Comparison of ENCODE assay signal across 22 mouse cellular contexts in genomic region chr3:82950639-82951038, GRCm38 (mm10). TPM values are rescaled to one million over a fixed set of nuclear protein-coding genes. Genes with fewer than 3 reads are reported as not detected.
DNase-seq lines count a peak whose midpoint lies in the region; ATAC-seq and TF ChIP-seq lines count a peak whose summit lies in the region.
"Had no signal": no experiment of that assay in that cellular context is flagged by ENCODE, and none has a peak within 500 bp of the region (broad histone marks: within the 10 kb centered on the region; RNA-seq: fewer than 3 reads in every experiment).

No protein-coding gene starts in this region.

- no peak overlapping the region for H3K9ac ChIP-seq in liver, adult 2 months (ENCODE audit: low read depth, low read length)
- H3K9ac ChIP-seq in liver, embryonic 12.5 days: no peak overlapping the region
- H3K9ac ChIP-seq in lung, embryonic 15.5 days: no peak overlapping the region
- H3K9ac ChIP-seq: embryonic facial prominence, embryonic 13.5 days; limb, embryonic 15.5 days; neural tube, embryonic 12.5 days had no signal

- no peaks in the 10 kb centered on the region for H3K36me3 ChIP-seq in liver, adult 2 months (ENCODE audit: control insufficient read depth, insufficient read depth, low read length)
- H3K36me3 ChIP-seq in liver, embryonic 12.5 days: no peaks in the 10 kb centered on the region
- no peaks in the 10 kb centered on the region for H3K36me3 ChIP-seq in lung, embryonic 15.5 days
- H3K36me3 ChIP-seq: embryonic facial prominence, embryonic 13.5 days; heart, embryonic 10.5 days; limb, embryonic 15.5 days; neural tube, embryonic 12.5 days had no signal

- no peak overlapping the region for H3K4me3 ChIP-seq in liver, adult 2 months (ENCODE audit: insufficient read depth, low read depth, low read length)
- no peak overlapping the region for H3K4me3 ChIP-seq in liver, embryonic 12.5 days
- no peak overlapping the region for H3K4me3 ChIP-seq in lung, embryonic 15.5 days
- H3K4me3 ChIP-seq: embryonic facial prominence, embryonic 13.5 days; heart, embryonic 10.5 days; limb, embryonic 15.5 days; neural tube, embryonic 12.5 days had no signal

- H3K79me2 ChIP-seq in liver, adult 2 months (ENCODE audit: control insufficient read depth, insufficient read depth, low read length): no peaks in the 10 kb centered on the region

- WGBS in liver, adult 2 months: 81% methylated on average over 7 of the region's 7 CpGs
- WGBS in liver, embryonic 12.5 days (ENCODE audit: insufficient replicate concordance): 67% methylated on average over 7 of the region's 7 CpGs
- 17% methylated on average over 7 of the region's 7 CpGs for WGBS in lung, embryonic 15.5 days

- no peaks in the 10 kb centered on the region for H3K9me3 ChIP-seq in liver, embryonic 12.5 days (replicated peaks)
- no peaks in the 10 kb centered on the region for H3K9me3 ChIP-seq in lung, embryonic 15.5 days
- H3K9me3 ChIP-seq: embryonic facial prominence, embryonic 13.5 days; heart, embryonic 10.5 days; limb, embryonic 15.5 days; neural tube, embryonic 12.5 days had no signal

- no peak for ATAC-seq in liver, embryonic 12.5 days
- peak; percentile 84; the same call in 1 of the 2 replicates for ATAC-seq in lung, embryonic 15.5 days (ENCODE audit: borderline replicate concordance, extremely low read depth, low FRiP score, low TSS enrichment)
- ATAC-seq: forebrain, embryonic 16.5 days had no signal

- H3K4me2 ChIP-seq in liver, embryonic 12.5 days: no peak overlapping the region
- H3K4me2 ChIP-seq in lung, embryonic 15.5 days: peak overlapping the region; percentile 37
- H3K4me2 ChIP-seq: embryonic facial prominence, embryonic 13.5 days; limb, embryonic 15.5 days; midbrain, embryonic 11.5 days; neural tube, embryonic 12.5 days had no signal

- no peak overlapping the region for H3K27ac ChIP-seq in liver, adult 2 months (replicated peaks; ENCODE audit: insufficient read depth, low read depth, low read length)
- no peak overlapping the region for H3K27ac ChIP-seq in liver, embryonic 12.5 days
- H3K27ac ChIP-seq in lung, embryonic 15.5 days: no peak overlapping the region; the same call in 1 of the 2 replicates
- H3K27ac ChIP-seq: embryonic facial prominence, embryonic 13.5 days; heart, embryonic 10.5 days; limb, embryonic 15.5 days; neural tube, embryonic 12.5 days had no signal

- intact Hi-C loops in left cerebral cortex, postnatal 10 days (cut with DNase I): no loop called here

- peaks cover 9% of the 10 kb centered on the region for H3K4me1 ChIP-seq in liver, adult 2 months (ENCODE audit: control insufficient read depth, insufficient read depth, low read length)
- H3K4me1 ChIP-seq in liver, embryonic 12.5 days: peaks cover 7% of the 10 kb centered on the region; the same call in 1 of the 2 replicates
- H3K4me1 ChIP-seq in lung, embryonic 15.5 days: peaks cover 13% of the 10 kb centered on the region
- H3K4me1 ChIP-seq: embryonic facial prominence, embryonic 13.5 days; limb, embryonic 15.5 days; neural tube, embryonic 12.5 days had no signal

- TF ChIP-seq CTCF in liver, adult 2 months (IDR thresholded peaks at IDR 0.05; ENCODE audit: low read depth, low read length): no peak

- peak; percentile 45 for DNase-seq in liver, adult 2 months (ENCODE audit: extremely low read depth, low read depth, low spot score)
- DNase-seq in lung, postnatal 4 days: peak; percentile 33 to 57
- no peak for DNase-seq in frontal cortex, adult 2 months (ENCODE audit: extremely low spot score in 1 of 2, low spot score in 1 of 2)
- no peak for DNase-seq in layer of hippocampus, postnatal 14 days (ENCODE audit: low spot score in 2 of 2)
- no peak for DNase-seq in left cerebral cortex, postnatal 10 days (ENCODE audit: extremely low spot score in 1 of 2, low spot score in 2 of 2)
- DNase-seq: B cell, adult 2 months; cerebellum, adult 8-10 months; gastrocnemius, postnatal 36 days; thymus, adult 18-20 months had no signal

- H3K27me3 ChIP-seq in liver, adult 2 months (ENCODE audit: control insufficient read depth, insufficient read depth, low read length): no peaks in the 10 kb centered on the region
- H3K27me3 ChIP-seq in liver, embryonic 12.5 days (replicated peaks): no peaks in the 10 kb centered on the region
- H3K27me3 ChIP-seq in lung, embryonic 15.5 days: no peaks in the 10 kb centered on the region
- H3K27me3 ChIP-seq: embryonic facial prominence, embryonic 13.5 days; limb, embryonic 15.5 days; neural tube, embryonic 12.5 days had no signal

- no peak for TF ChIP-seq POLR2A in liver, adult 2 months (IDR thresholded peaks at IDR 0.05; ENCODE audit: extremely low read depth, insufficient read depth, low read length)

RNA-seq across cellular contexts. Expression of gene Lrat, which starts 46.9 kb away (rescaled TPM):
- 12.4 and 17.9 TPM in 2 replicates for total RNA-seq in liver, adult 2 months (2014; rRNA removed)
- 3.4 and 8.0 TPM in 2 replicates for polyA plus RNA-seq in liver, adult 2 months (2012; rRNA removed)
- 0.35 and 0.49 TPM in 2 replicates for polyA plus RNA-seq in liver, embryonic 12.5 days (2016; fragmentation: Nextera tagmentation; extraction: Ambion mirVana)
- polyA plus RNA-seq in lung, embryonic 15.5 days (2015; fragmentation: Nextera tagmentation; extraction: Ambion mirVana): 0.55 and 0.57 TPM in 2 replicates
- polyA plus RNA-seq in frontal cortex, adult 2 months (2012; rRNA removed): 0.13 and 0.20 TPM in 2 replicates
- total RNA-seq in layer of hippocampus, postnatal 14 days (2021): under 1 TPM; 0.10 to 0.21 TPM
- under 1 TPM; 0.12 to 0.24 TPM for total RNA-seq in left cerebral cortex, postnatal 10 days (2021)
- total RNA-seq: gastrocnemius, postnatal 36 days had no signal
- polyA plus RNA-seq: embryonic facial prominence, embryonic 13.5 days; heart, embryonic 10.5 days; hindbrain, embryonic 11.5 days; kidney, embryonic 14.5 days; neural tube, embryonic 12.5 days had no signal

RNA-seq across cellular contexts. Expression of gene Fgg, which starts 56.9 kb away (rescaled TPM):
- total RNA-seq in liver, adult 2 months (2014; rRNA removed): 3,843 and 4,358 TPM in 2 replicates
- polyA plus RNA-seq in liver, adult 2 months (2012; rRNA removed): 2,564 and 2,816 TPM in 2 replicates
- polyA plus RNA-seq in liver, embryonic 12.5 days (2016; fragmentation: Nextera tagmentation; extraction: Ambion mirVana): 170 and 179 TPM in 2 replicates
- 0.76 and 4.1 TPM in 2 replicates for polyA plus RNA-seq in lung, embryonic 15.5 days (2015; fragmentation: Nextera tagmentation; extraction: Ambion mirVana)
- polyA plus RNA-seq in frontal cortex, adult 2 months (2012; rRNA removed): 0.44 TPM in 1 of 2 replicates, not detected in the other
- total RNA-seq in layer of hippocampus, postnatal 14 days (2021): not detected
- not detected for total RNA-seq in left cerebral cortex, postnatal 10 days (2021)
- total RNA-seq: layer of hippocampus, postnatal 10 days; left cerebral cortex, postnatal 25 days had no signal
- polyA plus RNA-seq: embryonic facial prominence, embryonic 13.5 days; hindbrain, embryonic 11.5 days; kidney, embryonic 14.5 days; midbrain, embryonic 11.5 days; neural tube, embryonic 12.5 days; small intestine, adult 2 months had no signal

Comparison
In these comparisons a context has a peak if more than half of its experiments do, and no peak if none do; other contexts are left out.
1. DNase-seq: peak in liver, adult 2 months (single experiment) and lung, postnatal 4 days (2 of 2); none in frontal cortex, adult 2 months (0 of 2), layer of hippocampus, postnatal 14 days (0 of 2) and left cerebral cortex, postnatal 10 days (0 of 2).
2. RNA of gene Fgg, which starts 56.9 kb away (polyA plus RNA-seq): 2,564 to 2,816 TPM in liver, adult 2 months and 170 to 179 TPM in liver, embryonic 12.5 days; 0.76 to 4.1 TPM in lung, embryonic 15.5 days and 0.44 TPM in frontal cortex, adult 2 months; every median in the first group is over 10 times any median in the second.